Mouse (Mus musculus): Measurements from ENCODE around the gene Gm20605. TPM values are rescaled to one million over a fixed set of nuclear protein-coding genes. Genes with fewer than 3 reads are reported as not detected.

The Gm20605 gene
- total and polyA plus RNA-seq, 3 experiments = 1.1 to 9.0 (median 1.1) TPM

- no peak overlapping the region for H3K4me3 ChIP-seq (replicated peaks in 1 of 3; ENCODE audit: low read depth in 2 of 3, low read length in 2 of 3, poor library complexity in 1 of 3)
- no peaks in the 10 kb centered on the region; a peak in 1 of 4 replicates for H3K4me1 ChIP-seq (ENCODE audit: control insufficient read depth in 1 of 2, insufficient read depth in 2 of 2)
- DNase-seq (ENCODE audit: extremely low read depth) = no peak
- H3K36me3 ChIP-seq (replicated peaks in 1 of 2; ENCODE audit: control insufficient read depth in 1 of 2, insufficient read depth in 1 of 2, low read length in 1 of 2) = no peaks in the 10 kb centered on the region
- peaks cover 6% of the 10 kb centered on the region for H3K9me3 ChIP-seq (replicated peaks; ENCODE audit: low read length)
- no peak overlapping the region for H3K9ac ChIP-seq (ENCODE audit: insufficient read depth, low read depth)
- TF ChIP-seq GABPA (IDR thresholded peaks at IDR 0.05; ENCODE audit: insufficient replicate concordance, low read depth, low read length) = no peak
- TF ChIP-seq PAX5 (IDR thresholded peaks at IDR 0.05; ENCODE audit: low read length) = no peak
- TF ChIP-seq MAFK (IDR thresholded peaks at IDR 0.05; ENCODE audit: insufficient replicate concordance, low read length) = no peak
- no peak for TF ChIP-seq TBP (conservative IDR thresholded peaks at IDR 0.05; ENCODE audit: low read depth, low read length)
- TF ChIP-seq E2F4 (IDR thresholded peaks at IDR 0.05; ENCODE audit: insufficient replicate concordance, low read depth, low read length) = no peak
- TF ChIP-seq SIN3A (IDR thresholded peaks at IDR 0.05; ENCODE audit: low read length) = no peak
- TF ChIP-seq POLR2AphosphoS2 (IDR thresholded peaks at IDR 0.05; ENCODE audit: low read depth, low read length) = no peak
- TF ChIP-seq ZC3H11A (IDR thresholded peaks at IDR 0.05; ENCODE audit: low read depth, low read length) = no peak
- TF ChIP-seq MAX (IDR thresholded peaks at IDR 0.05; ENCODE audit: low read length) = no peak
- no peak for TF ChIP-seq ZKSCAN1 (IDR thresholded peaks at IDR 0.05; ENCODE audit: borderline replicate concordance, low read depth, low read length)
- H3K79me2 ChIP-seq (replicated peaks; ENCODE audit: control insufficient read depth, extremely low read depth, insufficient read depth, poor library complexity, severe bottlenecking) = no peaks in the 10 kb centered on the region
- no peaks in the 10 kb centered on the region for H3K27me3 ChIP-seq (replicated peaks)
- dilution Hi-C loops (cut with MboI; ENCODE audit: extremely low pct_ligation_motif_present, extremely low pct_unique_long_range_greater_than_20kb, low sequenced_read_pairs) (no loop called here), in situ Hi-C loops (cut with MboI; ENCODE audit: low pct_ligation_motif_present, low pct_unique_long_range_greater_than_20kb, low sequenced_read_pairs) (no loop called here)
- no peak overlapping the region for H3K27ac ChIP-seq (ENCODE audit: insufficient read depth, low read depth)
- no peak overlapping the region for H3K4me2 ChIP-seq (ENCODE audit: insufficient read depth, low read depth, poor library complexity, severe bottlenecking)
Observed at GRCm38 (mm10) chr5:137590507-137590906, 38.5 kb upstream of the Gm20605 start.

DNA sequence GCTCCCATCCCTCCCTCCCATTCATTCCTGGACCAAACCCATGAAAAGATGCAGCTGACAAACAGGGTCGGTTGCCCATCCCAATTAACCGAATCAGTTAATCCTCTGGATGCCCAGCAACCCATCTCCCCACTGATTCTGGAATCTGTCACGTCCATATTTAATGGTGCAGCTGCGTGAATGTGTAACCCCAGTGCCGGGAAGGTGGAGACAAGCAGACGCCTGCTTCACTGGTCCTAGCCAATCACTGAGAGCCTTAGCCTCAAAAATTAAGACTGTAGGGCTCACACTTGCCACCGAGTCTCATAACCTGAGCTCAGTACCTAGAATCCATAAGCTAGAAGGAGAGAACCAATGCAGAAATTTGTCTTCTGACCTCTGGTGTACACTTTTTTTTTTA lies 33.1 kb upstream of the Gm20605 start:
- dilution Hi-C loops (cut with MboI; ENCODE audit: extremely low pct_ligation_motif_present, extremely low pct_unique_long_range_greater_than_20kb, low sequenced_read_pairs) = no loop called here
- no peak overlapping the region for H3K4me2 ChIP-seq (ENCODE audit: insufficient read depth, low read depth, poor library complexity, severe bottlenecking)
- H3K79me2 ChIP-seq (replicated peaks; ENCODE audit: control insufficient read depth, extremely low read depth, insufficient read depth, poor library complexity, severe bottlenecking) = no peaks in the 10 kb centered on the region
- H3K4me1 ChIP-seq (ENCODE audit: control insufficient read depth in 1 of 2, insufficient read depth in 2 of 2) = peaks cover 8 to 13% of the 10 kb centered on the region in 2 experiments
- in situ Hi-C loops (cut with MboI; ENCODE audit: low pct_ligation_motif_present, low pct_unique_long_range_greater_than_20kb, low sequenced_read_pairs) = no loop called here
- H3K9ac ChIP-seq (ENCODE audit: insufficient read depth, low read depth) = no peak overlapping the region
- no peaks in the 10 kb centered on the region for H3K9me3 ChIP-seq (replicated peaks; ENCODE audit: low read length)
- DNase-seq (ENCODE audit: extremely low read depth) = no peak
- TF ChIP-seq ELF1 (IDR thresholded peaks at IDR 0.05; ENCODE audit: low read depth, low read length) = no peak
- no peak for TF ChIP-seq MXI1 (IDR thresholded peaks at IDR 0.05; ENCODE audit: low read depth, low read length)
- TF ChIP-seq JUN (IDR thresholded peaks at IDR 0.05; ENCODE audit: insufficient read depth, low read depth, low read length) = no peak
- no peak for TF ChIP-seq ZMIZ1 (IDR thresholded peaks at IDR 0.05; ENCODE audit: low read depth, low read length)
- H3K36me3 ChIP-seq (replicated peaks in 1 of 2; ENCODE audit: control insufficient read depth in 1 of 2, insufficient read depth in 1 of 2, low read length in 1 of 2) = peaks cover 12 to 22% of the 10 kb centered on the region in 2 experiments
- H3K27ac ChIP-seq (ENCODE audit: insufficient read depth, low read depth) = no peak overlapping the region
- no peaks in the 10 kb centered on the region for H3K27me3 ChIP-seq (replicated peaks)
- no peak overlapping the region for H3K4me3 ChIP-seq (replicated peaks in 1 of 3; ENCODE audit: low read depth in 2 of 3, low read length in 2 of 3, poor library complexity in 1 of 3)

Measured in CH12.LX (cell line).